Mouse (Mus musculus): ENCODE data around the gene Bri3.

Bri3 gene

GRCm38 (mm10) chr5:144234714-144235113, 9.5 kb upstream of the Bri3 start:
- 63% methylated on average over 7 of the region's 7 CpGs for WGBS

- WGBS = 92% methylated on average over 1 of the region's 1 CpGs
Measured at GRCm38 (mm10) chr5:144238969-144239368, 5.3 kb upstream of the Bri3 start.

GRCm38 (mm10) chr5:144245592-144245991, 1.4 kb downstream of the Bri3 start:
- WGBS = 79% methylated on average over 2 of the region's 2 CpGs

GRCm38 (mm10) chr5:144246669-144247068, 2.4 kb downstream of the Bri3 start:
- WGBS = 89% methylated on average over 7 of the region's 7 CpGs

GRCm38 (mm10) chr5:144247307-144247706, 3.1 kb downstream of the Bri3 start:
- WGBS = 85% methylated on average over 10 of the region's 10 CpGs

GRCm38 (mm10) chr5:144247906-144248585, 3.8 kb downstream of the Bri3 start:
- WGBS = 84% methylated on average over 10 of the region's 10 CpGs

- WGBS = 90% methylated on average over 3 of the region's 3 CpGs
Measured at GRCm38 (mm10) chr5:144249871-144250270, 5.6 kb downstream of the Bri3 start.

- WGBS = 79% methylated on average over 13 of the region's 13 CpGs
Measured at GRCm38 (mm10) chr5:144251876-144252577, 7.8 kb downstream of the Bri3 start.

GRCm38 (mm10) chr5:144253212-144253611, 9.0 kb downstream of the Bri3 start:
- WGBS = 72% methylated on average over 4 of the region's 4 CpGs

- 57% methylated on average over 16 of the region's 16 CpGs for WGBS
Measured at GRCm38 (mm10) chr5:144254122-144254810, 10.0 kb downstream of the Bri3 start.

- under 1% methylated on average over 57 of the region's 84 CpGs for WGBS
Measured at GRCm38 (mm10) chr5:144254811-144255631, 10.8 kb downstream of the Bri3 start.

- WGBS = under 1% methylated on average over 38 of the region's 40 CpGs
Measured at GRCm38 (mm10) chr5:144255632-144256540, 11.6 kb downstream of the Bri3 start.

GRCm38 (mm10) chr5:144256541-144256870, 12.3 kb downstream of the Bri3 start:
- 13% methylated on average over 7 of the region's 7 CpGs for WGBS

GRCm38 (mm10) chr5:144256888-144257287, 12.7 kb downstream of the Bri3 start:
- 50% methylated on average over 1 of the region's 1 CpGs for WGBS

GRCm38 (mm10) chr5:144257451-144258110, 13.3 kb downstream of the Bri3 start:
- WGBS = 61% methylated on average over 3 of the region's 3 CpGs

GRCm38 (mm10) chr5:144258131-144258611, 13.9 kb downstream of the Bri3 start:
- 16% methylated on average over 14 of the region's 14 CpGs for WGBS

- WGBS = 18% methylated on average over 2 of the region's 2 CpGs
Measured at GRCm38 (mm10) chr5:144258687-144259086, 14.4 kb downstream of the Bri3 start.

GRCm38 (mm10) chr5:144259228-144259627, 15.0 kb downstream of the Bri3 start:
- WGBS = 69% methylated on average over 6 of the region's 6 CpGs

- 70% methylated on average over 8 of the region's 8 CpGs for WGBS
Measured at GRCm38 (mm10) chr5:144260464-144260863, 16.2 kb downstream of the Bri3 start.

GRCm38 (mm10) chr5:144261309-144261708, 17.1 kb downstream of the Bri3 start:
- WGBS = 86% methylated on average over 9 of the region's 9 CpGs
